Mouse (Mus musculus) CH12F3 (cell line): ENCODE results near the gene Maml3.

Source experiments
- in situ Hi-C: fragments of 300-500 bp; cut with MboI; formaldehyde crosslinking; loops from 2 replicates; pipeline ENCODE4 v1.14.3; 2020; ENCODE audit warnings: low sequenced_read_pairs

The Maml3 gene

GRCm38 (mm10) chr3:52091261-52091797, 13.5 kb downstream of the Maml3 start:
- in situ Hi-C loops, result no loop called here

- in situ Hi-C loops, result no loop called here
Observed at GRCm38 (mm10) chr3:52090230-52090873, 14.5 kb downstream of the Maml3 start.

- in situ Hi-C loops, result no loop called here
Observed at GRCm38 (mm10) chr3:52088458-52089341, 16.2 kb downstream of the Maml3 start.

GRCm38 (mm10) chr3:52087636-52088280, 17.1 kb downstream of the Maml3 start:
- in situ Hi-C loops, result no loop called here

- in situ Hi-C loops, result no loop called here
Observed at GRCm38 (mm10) chr3:52078763-52079162, 26.1 kb downstream of the Maml3 start.

GRCm38 (mm10) chr3:52073959-52074358, 30.9 kb downstream of the Maml3 start:
- in situ Hi-C loops, result no loop called here

GRCm38 (mm10) chr3:52071996-52072395, 32.9 kb downstream of the Maml3 start:
- in situ Hi-C loops, result no loop called here

GRCm38 (mm10) chr3:52070163-52070478, 34.8 kb downstream of the Maml3 start:
- in situ Hi-C loops, result no loop called here

GRCm38 (mm10) chr3:52069304-52070162, 35.3 kb downstream of the Maml3 start:
- in situ Hi-C loops, result no loop called here

GRCm38 (mm10) chr3:52068885-52069284, 36.0 kb downstream of the Maml3 start:
- in situ Hi-C loops, result no loop called here

- in situ Hi-C loops, result no loop called here
Observed at GRCm38 (mm10) chr3:52067181-52067580, 37.7 kb downstream of the Maml3 start.

GRCm38 (mm10) chr3:52066142-52066541, 38.7 kb downstream of the Maml3 start:
- in situ Hi-C loops, result no loop called here

GRCm38 (mm10) chr3:52063261-52063655, 41.6 kb downstream of the Maml3 start:
- in situ Hi-C loops, result no loop called here

- in situ Hi-C loops, result no loop called here
Observed at GRCm38 (mm10) chr3:52062389-52063260, 42.3 kb downstream of the Maml3 start.

- in situ Hi-C loops, result no loop called here
Observed at GRCm38 (mm10) chr3:52061472-52062388, 43.1 kb downstream of the Maml3 start.

GRCm38 (mm10) chr3:52060886-52061285, 44.0 kb downstream of the Maml3 start:
- in situ Hi-C loops, result no loop called here

GRCm38 (mm10) chr3:52051801-52052200, 53.1 kb downstream of the Maml3 start:
- in situ Hi-C loops, result no loop called here

- in situ Hi-C loops, result no loop called here
Observed at GRCm38 (mm10) chr3:52048082-52048481, 56.8 kb downstream of the Maml3 start.

- in situ Hi-C loops, result no loop called here
Observed at GRCm38 (mm10) chr3:52047537-52047936, 57.3 kb downstream of the Maml3 start.
